Mouse (Mus musculus) embryonic facial prominence, embryonic 13.5 days (tissue): ENCODE results near the gene Acsf3. TPM values are rescaled to one million over a fixed set of nuclear protein-coding genes. Genes with fewer than 3 reads are reported as not detected.

Experiments used
- ATAC-seq: fragments of 200-750 bp; cut with Nextera tagmentation; 2 replicates; pipeline ENCODE4 v1.8.0; 2017; ENCODE audit warnings: low read depth; ENCODE audit not compliant: insufficient number of reproducible peaks, insufficient read depth, low FRiP score, low TSS enrichment
- H3K27ac ChIP-seq: fragments of 300-500 bp; sonication (generic); 2 replicates; pipeline ENCODE4 v1.5.1; 2015; ENCODE audit warnings: moderate library complexity, mild to moderate bottlenecking, inconsistent platforms
- H3K27me3 ChIP-seq: fragments of 300-500 bp; sonication (generic); 2 replicates; pipeline ENCODE4 v1.6.1; 2015; ENCODE audit warnings: mild to moderate bottlenecking, inconsistent platforms
- H3K36me3 ChIP-seq: fragments of 300-500 bp; sonication (generic); 2 replicates; pipeline ENCODE4 v1.6.1; 2015; ENCODE audit warnings: mild to moderate bottlenecking, inconsistent platforms
- H3K4me1 ChIP-seq: fragments of 300-500 bp; sonication (generic); 2 replicates; pipeline ENCODE4 v1.6.1; 2015; ENCODE audit warnings: inconsistent platforms
- H3K4me2 ChIP-seq: fragments of 300-500 bp; sonication (generic); 2 replicates; pipeline ENCODE4 v1.6.1; 2015; ENCODE audit warnings: moderate library complexity, mild to moderate bottlenecking, inconsistent platforms
- H3K4me3 ChIP-seq: fragments of 300-500 bp; sonication (generic); 2 replicates; pipeline ENCODE4 v1.5.1; 2015; ENCODE audit warnings: mild to moderate bottlenecking, inconsistent platforms
- H3K9ac ChIP-seq: fragments of 300-500 bp; sonication (generic); 2 replicates; pipeline ENCODE4 v1.6.1; 2015; ENCODE audit warnings: mild to moderate bottlenecking, inconsistent platforms
- H3K9me3 ChIP-seq: fragments of 300-500 bp; sonication (generic); 2 replicates; pipeline ENCODE4 v1.6.1; 2016; ENCODE audit warnings: inconsistent platforms
- WGBS: fragments of 180-500 bp; shearing (Covaris S2); methylation state at CpG from one replicate; pipeline ENCODE4 v1.1.7; 2015; ENCODE audit warnings: mixed read lengths; 5-methylcytosine and 5-hydroxymethylcytosine counted together
- polyA plus RNA-seq: library from polyadenylated mRNA; unstranded; fragments of >200 nt; fragmentation: Nextera tagmentation; extraction: Ambion mirVana; gene quantifications from 2 replicates; pipeline ENCODE4 v1.2.1, GENCODE M21; 2015

The Acsf3 gene
- polyA plus RNA-seq, 1 experiment from 2014 or later, result 18.9 TPM

- Histone ChIP-seq H3K27me3 (peaks cover 74% of the 10 kb centered on the region), H3K4me2 (peak overlapping the region; percentile 44), H3K9me3 (no peaks in the 10 kb centered on the region), H3K4me3 (peak overlapping the region; percentile 17; the same call in 1 of the 2 replicates), H3K27ac (peak overlapping the region; percentile 66), H3K9ac (0 out of 2 replicates have a peak overlapping the region, but pooled peaks have one; percentile 28), H3K4me1 (peaks cover 59% of the 10 kb centered on the region), H3K36me3 (no peaks in the 10 kb centered on the region)
- WGBS, result 32% methylated on average over 17 of the region's 17 CpGs
- ATAC-seq, result no peak
Measured at GRCm38 (mm10) chr8:122745022-122745749, 30.1 kb upstream of the Acsf3 start.

- H3K4me3 ChIP-seq, result peak overlapping the region; percentile 17; the same call in 1 of the 2 replicates
- peak overlapping the region; percentile 66 for H3K27ac ChIP-seq
- no peaks in the 10 kb centered on the region for H3K9me3 ChIP-seq
- H3K4me1 ChIP-seq, result peaks cover 57% of the 10 kb centered on the region
- peaks cover 68% of the 10 kb centered on the region for H3K27me3 ChIP-seq
- no peaks in the 10 kb centered on the region for H3K36me3 ChIP-seq
- H3K9ac ChIP-seq, result peak overlapping the region; percentile 28; the same call in 1 of the 2 replicates
- no peak; the same call in 1 of the 2 replicates for ATAC-seq
- 10% methylated on average over 16 of the region's 16 CpGs for WGBS
- H3K4me2 ChIP-seq, result peak overlapping the region; percentile 44
Measured at GRCm38 (mm10) chr8:122745750-122746275, 29.5 kb upstream of the Acsf3 start.

- WGBS, result 46% methylated on average over 7 of the region's 7 CpGs
- peak overlapping the region; percentile 44; the same call in 1 of the 2 replicates for H3K4me2 ChIP-seq
- no peaks in the 10 kb centered on the region for H3K9me3 ChIP-seq
- peak overlapping the region; percentile 62; the same call in 1 of the 2 replicates for H3K27ac ChIP-seq
- no peaks in the 10 kb centered on the region for H3K36me3 ChIP-seq
- ATAC-seq, result no peak
- no peak overlapping the region for H3K4me3 ChIP-seq
- H3K27me3 ChIP-seq, result peaks cover 64% of the 10 kb centered on the region
- H3K4me1 ChIP-seq, result peaks cover 57% of the 10 kb centered on the region
- H3K9ac ChIP-seq, result peak overlapping the region; percentile 28; the same call in 1 of the 2 replicates
Measured at GRCm38 (mm10) chr8:122746439-122746838, 28.8 kb upstream of the Acsf3 start.

- H3K27me3 ChIP-seq, result peaks cover 68% of the 10 kb centered on the region
- H3K36me3 ChIP-seq, result no peaks in the 10 kb centered on the region
- no peak overlapping the region for H3K4me2 ChIP-seq
- H3K9me3 ChIP-seq, result no peaks in the 10 kb centered on the region
- H3K9ac ChIP-seq, result no peak overlapping the region
- no peak for ATAC-seq
- H3K27ac ChIP-seq, result no peak overlapping the region
- no peak overlapping the region for H3K4me3 ChIP-seq
- peaks cover 45% of the 10 kb centered on the region for H3K4me1 ChIP-seq
- WGBS, result 94% methylated on average over 1 of the region's 1 CpGs
Measured at GRCm38 (mm10) chr8:122747825-122748224, 27.5 kb upstream of the Acsf3 start.

- Histone ChIP-seq H3K9ac (no peak overlapping the region), H3K4me2 (no peak overlapping the region), H3K36me3 (no peaks in the 10 kb centered on the region), H3K4me1 (peaks cover 42% of the 10 kb centered on the region), H3K4me3 (no peak overlapping the region), H3K9me3 (no peaks in the 10 kb centered on the region), H3K27me3 (peaks cover 59% of the 10 kb centered on the region), H3K27ac (no peak overlapping the region)
- ATAC-seq, result no peak
- 55% methylated on average over 6 of the region's 6 CpGs for WGBS
Measured at GRCm38 (mm10) chr8:122749333-122749958, 25.8 kb upstream of the Acsf3 start.

- Histone ChIP-seq H3K9ac (no peak overlapping the region), H3K36me3 (no peaks in the 10 kb centered on the region), H3K4me1 (peaks cover 24% of the 10 kb centered on the region), H3K4me3 (no peak overlapping the region), H3K27me3 (peaks cover 40% of the 10 kb centered on the region), H3K27ac (no peak overlapping the region), H3K4me2 (no peak overlapping the region), H3K9me3 (no peaks in the 10 kb centered on the region)
- no peak for ATAC-seq
- 76% methylated on average over 5 of the region's 5 CpGs for WGBS
Measured at GRCm38 (mm10) chr8:122751342-122751741, 23.9 kb upstream of the Acsf3 start.

- Histone ChIP-seq H3K4me1 (peaks cover 16% of the 10 kb centered on the region), H3K4me3 (no peak overlapping the region), H3K4me2 (no peak overlapping the region), H3K36me3 (no peaks in the 10 kb centered on the region), H3K27me3 (peaks cover 31% of the 10 kb centered on the region), H3K27ac (no peak overlapping the region), H3K9ac (no peak overlapping the region), H3K9me3 (no peaks in the 10 kb centered on the region)
- no peak for ATAC-seq
- WGBS, result 83% methylated on average over 29 of the region's 29 CpGs
Measured at GRCm38 (mm10) chr8:122752111-122752721, 23.1 kb upstream of the Acsf3 start.

- Histone ChIP-seq H3K36me3 (no peaks in the 10 kb centered on the region), H3K9me3 (no peaks in the 10 kb centered on the region)
Measured at GRCm38 (mm10) chr8:122758597-122758996, 16.7 kb upstream of the Acsf3 start.

GRCm38 (mm10) chr8:122760116-122760515 lies 15.2 kb upstream of the Acsf3 start:
- Histone ChIP-seq H3K9ac (no peak overlapping the region), H3K4me3 (no peak overlapping the region), H3K4me1 (0 out of 2 replicates have a peak, but pooled peaks cover 8% of the 10 kb centered on the region), H3K36me3 (no peaks in the 10 kb centered on the region), H3K4me2 (no peak overlapping the region), H3K27me3 (peaks cover 19% of the 10 kb centered on the region), H3K27ac (no peak overlapping the region), H3K9me3 (no peaks in the 10 kb centered on the region)
- WGBS, result 73% methylated on average over 7 of the region's 7 CpGs
- no peak for ATAC-seq

More at GRCm38 (mm10) chr8:122758597-122758996, 16.7 kb upstream of the Acsf3 start:
- Histone ChIP-seq H3K27ac (no peak overlapping the region), H3K4me3 (no peak overlapping the region), H3K27me3 (peaks cover 19% of the 10 kb centered on the region), H3K4me2 (no peak overlapping the region), H3K9ac (no peak overlapping the region), H3K4me1 (0 out of 2 replicates have a peak, but pooled peaks cover 8% of the 10 kb centered on the region)
- no peak for ATAC-seq

- Histone ChIP-seq H3K4me1 (0 out of 2 replicates have a peak, but pooled peaks cover 8% of the 10 kb centered on the region), H3K9me3 (no peaks in the 10 kb centered on the region), H3K36me3 (no peaks in the 10 kb centered on the region), H3K9ac (no peak overlapping the region), H3K4me2 (no peak overlapping the region), H3K4me3 (no peak overlapping the region), H3K27me3 (peaks cover 19% of the 10 kb centered on the region), H3K27ac (no peak overlapping the region)
- WGBS, result 69% methylated on average over 6 of the region's 6 CpGs
- ATAC-seq, result no peak
Measured at GRCm38 (mm10) chr8:122761109-122761508, 14.2 kb upstream of the Acsf3 start.

- no peak overlapping the region for H3K4me3 ChIP-seq
- no peak overlapping the region for H3K27ac ChIP-seq
- 0 out of 2 replicates have a peak overlapping the region, but pooled peaks have one; percentile 21 for H3K9ac ChIP-seq
- H3K36me3 ChIP-seq, result no peaks in the 10 kb centered on the region
- ATAC-seq, result no peak
- no peak overlapping the region for H3K4me2 ChIP-seq
- peaks cover 31% of the 10 kb centered on the region for H3K27me3 ChIP-seq
- WGBS, result 56% methylated on average over 12 of the region's 12 CpGs
- 0 out of 2 replicates have a peak, but pooled peaks cover 8% of the 10 kb centered on the region for H3K4me1 ChIP-seq
- no peaks in the 10 kb centered on the region for H3K9me3 ChIP-seq
Measured at GRCm38 (mm10) chr8:122762731-122763266, 12.5 kb upstream of the Acsf3 start.
